Mouse (Mus musculus) liver, embryonic 14.5 days (tissue): ENCODE data around the gene Gm10057.
"Not testable (repeated sequence)": the region's sequence is repeated elsewhere in the genome, so short reads cannot be mapped to it uniquely, and the experiment has no call there.

ENCODE experiments used
- CTCF ChIP-seq: IDR thresholded peaks from 2 replicates; pipeline ENCODE4 v1.5.1; 2016; ENCODE audit warnings: antibody characterized with exemption, low read depth, control low read depth
- EP300 ChIP-seq: IDR thresholded peaks from 2 replicates; pipeline ENCODE4 v1.6.1; 2016; ENCODE audit warnings: antibody characterized with exemption, low read depth

DNA sequence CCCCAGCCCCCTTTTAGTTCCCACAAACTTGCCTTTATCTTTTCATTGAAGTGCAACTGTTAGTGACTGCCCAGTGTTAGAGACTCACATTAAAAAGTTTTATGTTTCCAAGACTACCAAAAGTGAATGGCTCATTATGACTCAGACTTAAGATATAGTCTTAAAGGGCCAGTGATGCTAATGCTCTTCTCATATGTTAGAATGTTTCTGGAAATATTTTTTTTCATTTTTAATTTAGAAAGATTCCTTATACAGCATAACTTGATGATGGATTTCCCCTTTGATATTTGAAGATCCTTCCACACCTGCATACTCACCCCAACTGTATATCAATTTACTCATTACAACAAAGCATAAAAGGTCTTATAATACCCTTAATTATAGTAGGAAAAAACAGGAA, 21.1 kb downstream of the Gm10057 start, which contains the start of gene 4921511M17Rik:
- not testable (repeated sequence) for TF ChIP-seq CTCF, EP300
